Mouse (Mus musculus) cerebellum, adult 11-12 months (tissue): ENCODE measurements around the gene Sfxn4.
"Not testable (repeated sequence)": the region's sequence is repeated elsewhere in the genome, so short reads cannot be mapped to it uniquely, and the experiment has no call there.

Source experiments
- DNase-seq: peaks from one replicate; pipeline ENCODE4 v3.0.0; 2022

The Sfxn4 gene

DNA sequence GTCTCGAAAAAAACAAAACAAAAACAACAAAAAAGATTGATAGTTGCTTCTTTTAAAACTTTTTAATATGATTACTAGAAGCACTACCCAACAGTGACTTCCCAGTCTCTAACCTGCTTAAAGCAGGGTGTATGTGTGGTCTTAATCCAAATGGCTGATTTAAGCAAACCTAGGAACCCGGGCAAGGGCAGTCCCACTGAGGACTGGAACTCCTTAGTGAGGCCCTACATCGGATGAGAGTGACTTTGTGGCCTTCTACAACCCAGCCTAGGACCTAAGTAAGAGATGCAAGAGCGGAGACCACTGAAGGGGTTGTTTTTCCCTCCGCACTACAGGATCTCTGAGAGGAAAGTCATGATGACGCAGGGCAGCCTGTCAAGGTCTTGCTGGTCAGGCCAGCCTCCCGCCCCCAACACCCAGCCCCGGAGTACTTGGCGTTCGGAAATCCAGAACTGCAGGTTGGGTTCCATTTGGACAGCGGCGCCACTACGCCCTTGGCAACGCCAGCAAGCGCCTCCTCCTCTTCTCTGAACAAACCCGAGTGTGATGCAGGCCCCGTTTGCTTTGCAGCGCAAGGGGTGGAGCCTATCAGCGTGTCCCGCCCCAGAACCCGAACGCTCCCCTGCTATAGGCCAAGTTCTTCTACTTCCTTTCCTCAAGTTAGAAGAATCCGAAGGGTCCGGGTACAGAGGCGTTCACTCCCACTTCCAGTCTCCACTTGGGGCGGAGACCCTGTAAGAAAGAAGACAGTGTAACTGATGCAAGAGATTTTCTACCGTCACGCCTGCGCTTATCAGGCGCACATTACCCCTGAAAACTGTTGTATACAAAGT is at the start of gene Sfxn4:
Gene Sfxn4 (minus strand): TSS at position 612 of the 833 bp plus-strand sequence.
- DNase-seq, result peak; percentile 92

DNA sequence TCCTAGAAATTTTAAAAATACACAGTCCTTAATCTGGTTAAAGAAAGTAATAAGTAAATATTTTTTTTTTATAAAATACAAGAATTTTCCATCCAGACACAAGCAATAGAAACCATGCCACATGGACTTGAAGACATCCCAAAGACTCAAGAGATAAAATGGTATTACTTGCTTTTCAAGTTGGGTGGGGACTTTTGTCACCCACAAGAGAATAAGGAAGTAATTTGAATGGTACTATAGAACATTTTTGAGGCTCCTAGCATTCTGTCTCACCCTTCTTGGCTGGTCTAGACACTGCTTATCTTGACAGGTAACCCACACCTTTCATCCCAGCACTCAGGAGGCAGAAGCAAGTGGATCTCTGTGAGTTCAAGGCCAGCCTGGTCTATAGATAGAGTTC is 49.0 kb upstream of the Sfxn4 start:
- no peak for DNase-seq

DNA sequence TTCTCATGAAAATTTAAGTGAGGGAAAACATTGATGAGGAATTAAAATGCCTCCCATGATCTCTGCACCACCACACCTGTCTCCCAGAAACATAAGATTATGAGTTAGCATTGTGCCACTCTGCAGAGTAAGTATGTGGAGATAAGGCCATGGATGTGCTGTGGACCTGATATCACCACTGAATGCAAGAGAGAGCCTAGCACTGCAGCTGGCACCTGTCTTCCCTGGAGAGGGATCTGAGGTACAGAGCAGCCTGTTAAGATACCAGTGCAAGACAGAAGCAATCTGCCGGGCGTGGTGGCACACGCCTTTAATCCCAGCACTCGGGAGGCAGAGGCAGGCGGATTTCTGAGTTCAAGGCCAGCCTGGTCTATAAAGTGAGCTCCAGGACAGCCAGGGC is 44.2 kb upstream of the Sfxn4 start:
- DNase-seq, result no peak

DNA sequence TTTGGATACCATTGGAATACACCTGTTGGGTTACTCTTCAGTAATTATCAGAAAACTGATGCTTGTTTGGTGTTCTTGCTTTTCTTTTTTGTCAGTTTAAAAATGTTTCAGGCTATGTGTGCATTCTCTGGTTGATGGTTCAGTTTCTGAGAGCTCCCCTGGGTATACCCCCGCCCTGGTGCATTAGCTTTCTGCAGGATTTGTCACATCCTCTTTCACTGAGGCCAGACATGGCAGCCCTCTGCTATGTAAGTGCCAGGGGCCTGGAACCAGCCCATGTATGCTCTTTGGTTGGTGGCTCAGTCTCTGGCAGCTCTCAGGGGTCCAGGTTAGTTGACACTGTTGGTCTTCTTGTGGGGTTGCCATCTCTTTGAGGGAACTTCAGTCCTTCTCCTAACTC is 42.7 kb upstream of the Sfxn4 start:
- DNase-seq, result no peak

DNA sequence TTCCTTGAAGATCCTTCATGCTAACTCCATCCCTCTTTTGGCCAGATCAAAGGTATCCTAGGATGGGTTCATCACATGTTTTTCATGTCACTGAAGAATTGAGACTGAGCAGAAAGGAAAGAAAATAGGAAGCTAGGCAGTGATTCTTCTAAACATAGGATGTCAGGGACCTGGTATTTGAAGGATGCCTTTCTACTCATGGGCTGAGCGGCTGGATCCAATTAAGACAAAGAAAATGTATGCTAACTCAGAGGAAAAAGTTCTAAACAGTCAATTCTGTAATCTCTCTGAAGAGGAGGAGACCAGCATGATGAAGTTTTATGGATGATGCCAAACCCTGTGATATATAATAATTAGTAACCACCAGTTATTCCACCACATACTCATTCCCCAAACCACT is 41.9 kb upstream of the Sfxn4 start:
- DNase-seq, result no peak

DNA sequence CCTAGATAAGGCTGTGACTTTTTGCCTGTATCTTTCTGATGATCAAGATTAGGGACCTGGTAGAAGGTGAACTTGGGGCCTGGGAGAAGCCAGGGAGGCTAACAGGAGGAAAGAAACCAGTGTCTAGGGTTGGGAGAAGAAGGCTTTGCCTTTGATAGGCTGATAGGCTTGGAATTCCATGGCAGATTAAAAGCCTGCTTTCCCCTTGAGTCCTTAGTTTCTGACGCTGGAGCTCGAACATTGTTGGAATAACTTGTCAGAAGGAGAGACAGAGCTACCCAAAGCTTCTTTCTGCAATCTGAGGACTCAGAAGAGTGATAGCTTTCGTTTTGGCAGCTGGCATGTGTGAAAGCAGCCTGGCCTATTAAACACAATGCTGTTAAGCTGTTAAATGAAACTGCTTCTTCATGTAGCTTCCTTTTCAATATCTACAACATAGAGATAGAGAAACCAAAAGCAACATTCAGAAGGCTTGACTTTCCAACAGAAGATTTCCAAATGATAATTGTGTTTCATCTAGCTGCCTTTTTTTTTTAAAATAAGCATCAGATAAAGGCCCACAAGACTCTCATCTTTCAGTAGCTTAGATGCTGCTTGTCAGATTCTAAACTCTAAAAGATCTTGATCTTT is 34.1 kb upstream of the Sfxn4 start:
- no peak for DNase-seq

DNA sequence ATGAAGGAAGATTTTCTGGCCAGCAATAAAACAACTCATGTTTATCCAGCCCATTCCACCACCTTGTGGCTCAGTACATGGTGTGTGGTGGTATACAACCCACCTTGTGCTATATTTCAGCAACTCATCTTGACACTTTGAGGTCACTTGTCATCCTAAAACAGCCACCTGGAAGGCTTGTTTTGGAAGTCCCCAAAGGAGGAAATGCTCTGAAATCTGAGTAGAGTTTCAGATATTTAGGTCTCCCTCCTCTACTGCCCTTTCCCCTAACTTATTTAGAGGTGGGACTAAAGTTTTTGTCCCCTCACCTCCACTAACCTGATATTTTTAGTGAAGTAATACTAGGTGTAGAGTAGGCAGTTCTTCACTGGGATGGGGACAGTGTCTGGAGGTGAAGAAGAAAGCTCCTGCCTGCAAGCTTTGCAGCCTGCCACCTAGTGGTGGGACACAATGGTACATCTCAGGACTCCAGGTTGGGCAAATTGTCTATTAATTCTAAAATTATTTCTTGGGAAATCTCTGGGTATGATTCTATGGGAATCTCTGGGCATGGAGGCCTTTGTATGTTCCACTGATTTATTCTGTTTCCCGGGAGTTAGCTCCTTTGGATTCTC is 30.8 kb upstream of the Sfxn4 start:
- peak; percentile 60 for DNase-seq

DNA sequence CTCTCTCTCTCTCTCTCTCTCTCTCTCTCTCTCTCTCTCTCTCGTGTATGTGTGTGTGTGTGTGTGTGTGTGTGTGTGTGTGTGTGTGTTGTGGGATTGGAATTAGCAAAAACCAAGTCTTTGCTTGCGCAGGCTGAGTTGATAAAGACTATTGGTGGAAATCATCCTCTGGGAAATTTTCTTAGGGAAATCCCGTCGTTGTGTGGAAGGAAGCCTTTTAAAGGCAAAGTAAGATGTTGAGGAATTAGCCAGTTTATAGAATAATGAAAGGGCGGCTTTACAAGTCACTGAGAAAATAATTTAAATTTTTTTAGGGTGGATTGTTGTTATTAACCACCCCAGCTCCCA is 29.8 kb upstream of the Sfxn4 start:
- DNase-seq, result no peak

DNA sequence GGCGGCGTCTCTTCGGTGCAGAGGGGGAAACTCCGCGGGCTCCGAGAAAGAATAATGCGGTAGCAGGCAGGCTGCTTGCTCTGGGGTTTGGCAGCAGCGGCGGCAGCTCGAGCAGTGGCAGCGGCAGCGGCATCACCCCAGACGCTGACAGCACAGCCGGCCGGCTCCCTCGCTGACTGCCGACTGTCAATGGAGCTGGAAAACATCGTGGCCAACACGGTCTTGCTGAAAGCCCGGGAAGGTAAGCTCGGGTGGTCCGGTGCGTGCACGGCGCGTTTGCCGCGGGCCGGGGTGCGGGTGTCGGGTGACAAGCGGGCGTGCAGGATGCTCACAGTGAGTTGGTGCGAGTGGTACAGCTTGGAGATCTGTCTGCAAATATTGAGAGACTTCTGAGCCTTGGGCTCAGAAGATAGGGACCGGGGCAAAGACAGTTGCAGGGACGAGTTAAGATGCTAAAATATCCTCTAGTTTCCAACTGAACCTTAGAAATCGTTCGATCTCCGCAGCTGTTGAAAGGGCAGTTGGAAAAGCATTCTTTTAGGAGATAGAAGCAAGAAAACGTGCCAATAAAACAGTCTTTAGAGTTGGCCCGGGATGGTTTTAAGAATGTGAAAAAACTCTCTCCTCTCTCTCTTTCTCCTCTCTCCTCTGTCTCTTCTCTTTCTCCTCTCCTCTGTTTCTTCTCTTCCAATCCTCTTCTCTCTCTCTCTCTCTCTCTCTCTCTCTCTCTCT is 29.3 kb upstream of the Sfxn4 start:
- DNase-seq, result no peak

DNA sequence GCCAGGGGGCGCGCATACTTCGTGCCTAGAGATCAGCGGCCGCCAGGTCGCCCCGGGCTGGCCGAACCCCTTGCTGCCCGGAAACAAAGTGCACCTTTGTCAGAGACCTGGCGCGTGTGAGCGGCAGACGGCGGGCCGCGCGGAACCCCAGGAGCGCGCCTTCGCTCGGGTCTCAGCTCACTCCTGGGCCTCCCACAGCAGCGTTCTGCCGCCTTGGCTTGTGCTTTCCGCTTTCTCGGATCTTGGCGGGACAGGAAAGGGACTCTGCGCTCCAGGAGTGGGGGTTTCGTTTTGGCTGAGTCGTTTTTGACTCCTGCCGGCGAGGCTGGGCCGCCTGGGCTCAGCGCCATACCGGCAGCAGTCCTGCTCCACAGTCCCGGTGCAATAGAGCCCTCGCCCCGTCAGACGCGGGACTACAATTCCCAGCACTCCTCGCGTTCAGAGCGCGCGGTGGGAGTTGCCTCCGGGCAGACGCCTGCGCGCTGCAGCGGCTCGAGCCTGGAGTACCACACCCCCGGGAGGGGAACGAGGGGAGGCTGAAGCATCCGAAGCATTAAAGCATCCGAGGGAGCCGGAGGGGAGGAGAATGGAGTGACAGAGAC is 28.5 kb upstream of the Sfxn4 start, which contains the start of gene Grk5:
Gene Grk5 (plus strand): TSS at position 36 of the 602 bp plus-strand sequence.
- DNase-seq, result peak; percentile 96

DNA sequence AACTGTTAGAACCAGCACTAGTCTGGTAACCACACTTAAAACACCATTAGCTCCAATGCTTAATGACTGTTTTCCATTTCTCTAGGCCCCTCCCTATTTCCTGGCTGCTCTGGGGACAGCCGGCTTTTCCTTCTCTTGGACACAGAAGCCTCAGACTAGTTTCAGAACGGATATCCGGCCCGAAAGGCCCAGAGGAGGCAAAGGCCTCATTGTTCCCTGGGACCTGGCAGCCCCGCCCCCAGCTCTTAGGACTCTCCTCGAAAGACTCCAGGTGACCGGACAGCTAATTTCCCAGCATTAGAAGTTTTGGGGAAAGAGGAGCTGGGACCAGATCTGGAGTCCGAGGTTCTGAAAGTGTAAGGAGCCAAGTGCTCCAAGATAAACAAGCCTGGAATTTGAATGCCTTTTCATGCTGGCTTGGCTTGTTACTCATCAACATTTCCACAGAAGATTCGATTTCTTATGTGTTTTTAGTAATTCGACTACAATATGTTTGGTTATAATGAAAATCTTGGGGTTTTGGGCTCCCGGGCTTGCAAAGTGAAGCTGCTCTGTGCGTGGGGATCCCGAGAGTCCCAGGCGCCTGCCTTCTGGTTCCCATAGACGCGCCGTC is 27.9 kb upstream of the Sfxn4 start:
- DNase-seq, result peak; percentile 65

DNA sequence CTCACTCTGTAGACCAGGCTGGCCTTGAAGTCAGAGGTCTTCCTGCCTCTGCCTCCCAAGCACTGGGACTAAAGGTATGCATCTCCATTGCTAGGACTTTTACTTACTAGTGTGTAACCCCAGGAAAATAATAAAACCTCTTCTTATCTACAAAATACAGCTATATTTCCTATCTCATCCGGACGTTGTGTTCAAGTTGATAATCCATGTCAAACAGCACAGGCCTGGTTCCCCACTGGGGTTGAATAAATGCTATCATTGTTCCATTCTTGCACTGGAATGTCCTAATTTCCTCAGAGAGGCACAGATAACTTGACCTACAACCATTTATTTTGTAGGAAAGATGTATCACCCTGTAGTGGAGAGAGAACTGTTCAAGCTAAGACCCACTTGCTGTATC is 26.4 kb upstream of the Sfxn4 start:
- no peak for DNase-seq

DNA sequence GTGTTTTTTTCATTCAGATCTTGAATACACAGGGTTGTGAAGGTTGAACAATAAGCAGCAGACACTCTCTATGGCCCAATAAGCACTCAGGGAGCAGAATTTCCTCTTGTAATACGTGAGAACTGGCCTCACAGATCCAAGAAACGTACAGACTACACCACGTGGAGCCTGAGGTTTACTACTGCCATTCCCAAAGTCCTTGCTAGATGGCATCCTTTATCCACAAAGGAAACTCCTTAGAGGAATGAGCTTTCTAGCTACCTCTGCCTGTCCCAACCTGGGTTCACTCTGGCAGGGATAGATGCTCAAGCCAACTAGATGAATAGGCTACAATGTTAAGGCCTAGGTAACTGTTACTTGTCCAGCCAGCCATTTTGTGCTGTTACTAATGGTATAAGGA is 21.9 kb upstream of the Sfxn4 start:
- no peak for DNase-seq

DNA sequence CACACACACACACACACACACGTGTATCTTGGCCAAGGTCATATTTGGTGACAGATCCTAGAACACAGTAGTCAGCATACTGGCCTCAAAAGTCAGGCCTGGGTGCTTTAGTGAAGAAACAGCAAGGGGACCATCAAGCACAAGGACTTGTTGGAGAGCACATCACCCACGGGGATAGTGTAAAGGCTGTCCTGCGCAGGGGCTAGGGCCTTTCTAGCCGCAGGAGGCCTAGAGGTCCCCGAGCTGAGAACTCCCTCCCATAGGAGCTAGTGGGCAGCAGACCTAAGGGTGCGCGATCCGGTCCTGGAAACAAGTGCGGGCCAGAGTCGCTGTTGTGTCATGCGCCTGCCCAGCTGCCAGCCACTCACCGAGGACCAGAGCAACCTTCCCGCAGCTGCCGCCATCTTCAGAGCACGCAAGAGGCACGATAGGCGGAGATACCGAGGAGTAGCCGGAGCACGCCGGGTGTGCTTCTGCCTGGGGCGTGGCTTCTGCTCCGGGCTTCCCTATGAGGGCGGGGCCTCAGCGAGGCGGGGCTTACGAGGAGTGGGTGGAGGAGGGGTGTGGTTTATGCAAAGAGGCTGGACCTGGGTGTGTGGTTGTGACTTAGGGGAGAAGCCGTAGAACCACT is 12.9 kb upstream of the Sfxn4 start, which contains the start of gene Prdx3:
Gene Prdx3 (minus strand): TSS at position 493 of the 631 bp plus-strand sequence.
- peak; percentile 96 for DNase-seq

DNA sequence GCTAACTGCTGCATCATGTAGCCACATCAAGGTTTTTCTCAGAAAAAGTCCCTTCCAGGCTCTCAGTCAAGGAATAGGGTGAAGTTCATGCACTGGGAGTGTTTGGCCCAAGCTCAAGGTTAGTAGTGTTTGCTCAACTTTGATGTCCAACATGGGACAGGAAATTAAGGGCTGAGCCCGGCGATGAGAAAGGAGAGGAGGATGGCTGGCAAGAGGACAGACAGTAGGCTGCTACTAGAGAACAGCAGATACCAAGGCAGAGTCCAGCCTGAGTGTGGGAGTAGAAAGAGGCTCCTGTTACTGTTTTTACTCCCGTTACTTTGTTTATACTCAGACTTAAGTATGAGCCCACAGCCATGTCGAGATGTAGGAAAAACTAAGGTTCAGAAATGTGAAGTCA is 12.2 kb upstream of the Sfxn4 start:
- no peak for DNase-seq

DNA sequence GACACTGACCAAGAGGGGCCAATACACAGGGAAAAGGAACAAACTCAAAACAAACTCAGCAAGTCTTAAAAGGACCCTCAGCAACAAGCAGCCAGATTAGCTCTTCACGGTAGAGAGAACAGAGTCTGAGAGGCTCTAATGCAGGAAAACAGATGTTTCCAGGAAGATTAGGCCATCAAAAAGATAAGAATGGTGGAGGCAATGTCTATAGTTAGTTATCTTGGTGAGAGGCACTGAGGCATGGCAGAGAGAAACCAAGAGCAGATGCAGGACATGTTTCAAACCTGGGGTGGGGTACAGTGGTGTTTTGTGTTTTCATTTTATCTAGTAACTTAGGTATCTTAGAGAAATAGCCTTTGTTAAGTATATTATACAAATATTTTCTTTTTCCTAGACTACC is 11.0 kb upstream of the Sfxn4 start:
- DNase-seq, result no peak

DNA sequence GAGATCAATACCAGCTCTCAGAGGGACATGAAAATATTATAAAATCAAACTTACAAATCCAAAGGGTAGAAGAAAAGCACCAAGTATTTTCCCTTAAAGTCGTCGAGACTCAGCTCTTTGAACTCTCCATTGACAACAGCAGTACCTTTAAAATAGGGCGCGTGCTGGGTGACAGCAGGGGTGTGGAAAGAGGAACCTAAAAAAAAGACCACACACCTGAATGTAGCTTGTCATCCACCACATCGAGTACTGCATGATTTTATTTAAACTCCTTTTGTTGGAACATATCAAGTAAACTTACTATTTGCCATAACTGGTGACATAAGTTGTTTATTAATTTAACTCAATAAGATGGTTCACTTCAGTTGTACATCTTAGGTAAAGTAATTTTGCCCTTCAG is 10.1 kb upstream of the Sfxn4 start:
- DNase-seq, result no peak

DNA sequence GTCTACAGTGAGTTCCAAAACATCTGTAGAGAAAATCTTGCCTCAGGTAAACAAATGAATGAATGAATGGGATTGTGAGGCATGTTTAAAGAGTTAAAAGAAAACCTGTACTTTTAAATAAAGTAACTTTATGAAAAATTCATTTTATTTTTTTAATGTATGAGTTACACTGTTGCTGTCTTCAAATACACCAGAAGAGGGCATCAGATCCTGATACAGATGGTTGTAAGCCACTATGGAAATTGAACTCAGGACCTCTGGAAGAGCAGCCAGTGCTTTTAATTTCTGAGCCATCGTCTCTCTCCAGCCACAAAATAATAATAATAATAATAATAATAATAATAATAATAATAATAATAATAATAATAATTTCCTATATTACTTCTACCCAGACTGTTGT is 9.2 kb upstream of the Sfxn4 start:
- DNase-seq, result no peak

DNA sequence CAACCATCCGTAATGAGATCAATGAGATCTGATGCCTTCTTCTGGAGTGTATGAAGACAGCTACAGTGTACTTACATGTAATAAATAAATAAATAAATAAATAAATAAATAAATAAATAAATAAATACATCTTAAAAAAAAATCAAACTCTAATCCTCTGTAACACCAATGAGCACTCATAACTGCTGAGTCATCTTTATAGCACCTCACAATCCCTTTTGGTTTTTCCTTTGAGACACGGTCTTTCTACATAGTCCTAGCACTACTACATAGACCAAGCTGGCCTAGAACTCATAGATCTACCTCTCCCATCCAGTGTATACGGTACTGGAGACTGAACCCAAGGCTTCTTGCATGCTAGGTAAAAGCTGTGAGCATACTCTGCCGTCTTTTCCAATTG is 4.9 kb upstream of the Sfxn4 start:
- not testable (repeated sequence) for DNase-seq

DNA sequence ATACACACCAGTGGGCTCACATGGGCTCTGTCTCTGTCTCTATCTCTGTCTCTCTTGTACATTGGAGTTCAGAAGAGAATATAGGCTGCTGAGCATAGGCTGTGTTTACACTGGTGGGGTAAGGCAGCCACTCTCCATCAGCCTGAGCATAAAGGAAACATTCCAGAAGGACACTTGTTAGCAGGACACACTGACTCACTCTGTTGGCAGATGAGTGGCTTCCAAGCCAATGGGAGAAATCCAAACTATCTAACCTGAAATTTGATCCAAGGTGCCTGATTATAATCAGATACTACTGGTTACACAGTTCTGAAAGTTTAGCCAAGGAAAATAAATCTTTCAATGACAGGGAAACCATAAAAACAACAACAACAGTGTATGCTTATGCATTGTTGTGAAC is 15.5 kb downstream of the Sfxn4 start:
- DNase-seq, result no peak

DNA sequence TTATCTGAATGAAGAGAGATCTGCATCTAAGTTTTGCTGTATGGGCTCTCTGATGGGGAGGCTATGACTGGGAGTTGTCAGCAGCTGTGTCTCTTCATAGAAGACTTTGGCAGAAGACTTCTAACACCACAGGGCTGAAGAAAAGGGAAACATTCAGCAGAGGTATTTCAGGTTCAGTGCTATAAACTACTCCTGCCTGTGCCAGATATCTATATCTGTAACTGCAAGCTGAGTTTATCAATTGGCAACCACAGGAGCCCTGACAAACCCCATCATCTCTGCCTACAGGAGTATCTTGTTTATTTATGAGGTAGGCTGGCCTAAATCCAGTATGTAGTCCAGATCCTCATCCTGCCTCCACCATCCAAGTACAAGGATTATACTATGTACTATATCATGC is 18.0 kb downstream of the Sfxn4 start:
- DNase-seq, result no peak

DNA sequence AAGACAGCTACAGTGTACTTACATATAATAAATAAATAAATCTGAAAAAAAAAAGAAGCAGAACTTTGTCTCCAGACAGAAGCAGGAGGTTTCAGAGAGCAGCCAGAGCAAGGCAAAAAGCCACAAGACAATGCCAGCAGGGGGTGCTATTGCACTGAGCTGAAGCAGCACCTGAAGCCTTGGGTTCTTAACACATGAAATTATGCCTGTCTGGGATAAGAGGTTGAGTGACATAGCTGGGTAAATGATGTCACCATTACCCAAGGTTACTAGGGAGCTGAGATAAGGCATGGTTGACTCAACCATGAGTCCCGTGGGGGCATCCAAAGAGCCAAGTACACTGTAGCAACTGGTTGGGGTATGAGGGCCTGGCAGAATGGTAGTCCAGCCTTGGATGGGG is 23.5 kb downstream of the Sfxn4 start:
- DNase-seq, result peak; percentile 49
